Mouse (Mus musculus): ENCODE results near the gene Ggnbp2.

Gene Ggnbp2

DNA sequence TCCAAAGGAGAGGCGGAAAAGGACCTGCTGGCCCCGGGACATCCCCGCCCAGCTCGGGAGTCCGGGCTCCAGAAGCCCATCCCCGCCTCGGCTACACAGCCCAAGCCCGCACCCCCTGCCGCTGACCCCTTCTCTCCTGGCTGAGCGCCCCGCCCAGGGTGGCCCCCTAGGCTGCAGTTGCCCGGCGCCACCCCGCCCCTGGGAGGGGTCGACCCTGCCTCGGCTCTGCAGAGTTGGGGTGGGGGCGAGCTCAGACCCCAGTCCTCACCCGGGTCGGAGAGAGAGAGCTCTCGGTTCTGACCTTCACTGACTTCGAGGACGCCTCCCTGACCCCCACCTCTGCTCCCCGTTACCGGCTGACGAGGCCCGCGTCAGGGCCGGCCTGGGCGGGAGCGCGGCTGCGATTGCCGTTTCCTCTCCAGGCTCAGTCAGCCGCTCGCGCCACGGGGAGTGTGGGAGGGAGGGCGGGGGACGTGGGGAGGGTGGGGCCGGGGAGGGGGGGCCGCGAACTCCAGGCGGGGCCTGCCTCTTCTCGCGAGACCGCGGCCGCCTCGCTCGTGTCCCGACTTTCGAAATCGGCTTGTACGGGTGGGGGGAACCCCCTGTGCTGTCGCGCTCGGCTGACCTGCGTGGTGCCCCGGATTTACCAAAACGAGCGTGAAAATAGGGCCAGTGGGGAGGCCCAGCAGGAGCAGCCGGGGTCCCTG lies at the start of gene Ggnbp2:
TSS of gene Ggnbp2 (minus strand) at position 481 of the 707 bp plus-strand sequence.
- DNase-seq = peak; percentile 94

DNA sequence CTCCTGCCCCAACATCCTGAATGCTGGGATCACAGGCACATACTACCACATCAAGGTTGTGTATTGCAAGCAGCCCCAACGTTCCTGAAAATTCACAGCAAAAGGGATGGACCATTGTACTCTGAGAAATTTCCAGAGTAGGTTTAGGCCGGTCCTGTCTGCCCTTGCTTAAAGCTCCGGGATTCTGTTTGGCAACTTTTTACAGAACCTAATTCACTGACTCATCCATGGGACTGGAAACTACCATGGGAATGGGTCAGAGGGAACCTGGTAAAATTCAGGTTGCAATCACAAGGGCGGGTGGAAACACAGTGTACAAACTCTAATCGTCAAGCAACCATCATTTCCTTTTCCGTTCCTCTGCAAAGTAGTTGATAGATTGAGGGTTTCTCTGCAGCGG lies 49.3 kb upstream of the Ggnbp2 start:
- no peak for DNase-seq

DNA sequence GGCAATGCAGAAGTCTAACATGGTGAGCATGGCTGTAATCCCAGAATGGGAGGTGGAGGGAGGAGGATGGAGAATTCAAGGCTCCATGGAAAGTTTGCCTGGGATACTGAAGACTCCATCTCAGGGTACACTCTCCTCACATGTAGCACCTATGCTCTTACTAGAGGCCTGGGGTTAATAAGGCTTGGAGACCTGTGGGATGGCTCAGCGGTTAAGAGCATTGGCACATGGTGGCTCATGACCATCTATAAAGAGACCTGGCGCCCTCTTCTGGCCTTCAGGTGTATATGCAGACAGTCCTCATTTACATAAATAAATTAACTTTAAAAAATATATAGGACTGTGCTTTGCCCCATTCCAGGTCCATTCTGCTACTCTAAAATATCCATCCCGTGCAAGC lies 48.7 kb upstream of the Ggnbp2 start:
- DNase-seq = peak; percentile 43

DNA sequence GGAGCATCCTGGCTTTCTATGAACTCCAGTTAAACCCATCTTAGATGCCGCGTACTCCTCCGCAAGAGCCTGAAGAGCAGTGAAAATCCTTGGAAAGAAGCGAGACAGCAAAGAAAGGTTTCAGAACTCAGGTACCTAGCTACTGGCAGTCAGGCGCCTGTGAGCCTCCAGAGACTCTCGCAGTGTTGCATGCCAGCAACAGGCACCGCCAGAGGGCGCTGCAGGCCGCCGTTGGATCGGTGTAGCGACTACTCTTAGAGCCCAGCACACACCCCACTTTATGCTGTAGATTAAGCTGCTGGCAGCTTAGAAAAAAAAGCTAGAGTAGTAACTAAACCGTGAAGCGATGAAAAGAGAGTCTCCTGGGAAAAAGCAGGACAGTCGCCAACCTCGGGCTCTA lies 47.8 kb upstream of the Ggnbp2 start:
- peak; percentile 76 for DNase-seq

DNA sequence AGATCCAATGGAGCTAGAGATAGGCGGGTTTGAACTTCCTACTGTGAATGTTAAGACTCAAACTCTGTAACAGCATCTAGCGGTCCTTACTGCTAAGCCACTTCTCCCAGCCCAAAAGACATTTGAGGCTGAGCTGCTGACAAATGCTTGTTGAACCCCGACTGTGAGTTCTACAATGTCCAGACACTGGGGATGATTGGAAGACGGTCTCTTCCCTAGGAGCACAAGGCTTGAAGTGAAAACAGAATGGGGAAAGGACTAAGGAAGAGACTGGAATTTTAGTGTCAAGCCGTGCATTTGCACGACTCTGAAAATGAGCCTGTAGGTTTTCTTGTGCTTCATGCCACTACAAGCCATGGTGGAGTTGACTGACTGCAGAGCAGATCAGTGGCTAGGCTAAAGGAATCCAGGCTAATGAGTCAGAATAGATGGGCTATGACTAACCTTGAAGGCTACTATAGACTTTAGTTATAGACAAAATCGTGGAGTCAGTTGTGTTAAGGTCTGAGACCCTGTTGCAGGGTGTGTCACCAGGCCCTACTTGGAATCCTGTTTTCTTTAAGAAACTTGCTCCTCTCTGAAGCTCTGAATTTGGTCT lies 46.2 kb upstream of the Ggnbp2 start:
- DNase-seq = no peak

DNA sequence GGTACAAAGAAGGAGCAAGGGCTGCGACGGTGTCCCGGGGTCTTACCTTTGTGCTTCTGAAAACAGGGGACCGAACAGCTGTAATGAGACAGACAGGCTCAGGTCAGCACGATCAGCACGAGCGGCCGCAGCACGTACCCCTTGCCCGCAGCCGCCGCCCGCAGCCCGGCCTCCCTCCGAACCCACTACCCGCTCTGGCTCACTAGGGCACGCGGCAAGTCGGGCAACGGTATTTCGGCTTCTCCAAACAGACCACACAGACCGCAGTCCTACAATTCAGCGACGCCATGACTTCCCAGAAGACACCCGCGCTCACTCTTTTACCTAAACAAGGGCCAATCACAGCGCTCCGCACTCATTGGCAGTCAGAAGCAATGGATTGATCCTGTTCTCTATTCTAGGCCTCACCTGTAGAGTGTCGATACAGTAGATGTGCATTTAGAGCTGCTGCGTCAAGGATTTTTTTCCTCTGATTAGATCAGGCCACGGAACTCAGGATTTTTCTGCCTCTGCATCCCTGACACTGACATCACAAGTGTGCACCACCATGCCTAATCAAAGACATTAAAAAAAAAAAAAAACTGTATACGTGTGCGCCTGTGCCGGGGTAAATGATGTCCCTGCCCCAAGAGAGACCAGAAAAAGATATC lies 45.6 kb upstream of the Ggnbp2 start, which contains the start of gene Znhit3:
TSS of gene Znhit3 (minus strand) at position 314 of the 650 bp plus-strand sequence.
- DNase-seq = peak; percentile 81

DNA sequence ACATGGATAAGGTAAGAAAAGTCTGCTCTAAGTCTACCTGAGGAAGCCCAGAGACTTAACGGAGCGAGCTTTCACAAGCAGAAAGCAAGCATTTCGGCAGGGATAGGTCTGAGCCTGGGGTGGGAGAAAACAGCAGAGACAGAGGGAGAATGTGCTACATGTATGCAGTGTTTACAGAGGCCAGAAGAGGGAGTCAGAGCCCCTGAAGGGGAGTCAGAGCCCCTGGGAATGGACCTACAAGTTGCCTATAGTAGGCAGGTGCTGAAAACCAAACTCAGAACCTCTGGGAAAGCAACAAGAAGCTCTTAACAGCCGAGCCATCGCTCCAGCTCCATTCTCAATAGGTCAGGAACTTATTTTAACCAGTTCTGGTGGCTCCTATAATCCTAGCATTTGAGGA lies 44.1 kb upstream of the Ggnbp2 start:
- DNase-seq = no peak

DNA sequence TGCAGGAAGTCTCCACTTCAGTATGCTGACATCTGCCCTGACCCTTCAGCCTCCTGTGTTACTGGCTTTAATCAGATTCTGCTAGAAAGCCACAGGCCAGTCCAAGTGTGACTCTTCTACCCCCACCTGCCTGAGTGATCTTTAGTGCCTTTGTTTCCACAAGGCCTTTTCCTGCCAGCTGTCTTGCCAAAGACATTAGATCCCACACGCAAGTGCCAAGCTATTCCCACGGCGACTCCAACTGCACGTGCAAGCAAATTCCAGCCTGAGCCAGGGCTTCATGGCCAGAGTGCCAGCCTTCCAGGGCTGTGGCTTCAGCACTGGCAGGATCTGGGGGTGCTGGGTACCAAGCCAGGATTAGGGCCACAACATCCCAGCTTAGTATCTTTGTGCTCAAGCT lies 39.8 kb upstream of the Ggnbp2 start:
- no peak for DNase-seq

DNA sequence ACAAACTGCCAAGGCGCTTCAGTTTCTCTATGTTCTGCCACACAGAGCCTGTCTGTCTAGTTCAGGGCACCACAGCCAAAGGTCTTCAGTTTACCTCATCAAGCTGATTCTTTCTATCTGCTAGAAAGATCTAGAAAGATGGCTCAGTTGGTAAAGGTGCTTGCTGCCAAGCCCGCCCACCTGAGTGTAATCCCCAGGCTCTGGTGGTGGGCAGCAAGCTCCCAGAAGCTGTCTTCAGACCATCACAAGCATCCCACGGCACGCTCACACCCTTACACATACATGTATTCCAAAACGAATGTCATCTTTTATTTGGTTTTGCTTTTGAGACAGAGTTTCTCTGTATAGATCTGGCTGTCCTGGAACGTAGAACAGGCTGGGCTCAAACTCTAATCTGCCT lies 37.9 kb upstream of the Ggnbp2 start:
- DNase-seq = no peak

DNA sequence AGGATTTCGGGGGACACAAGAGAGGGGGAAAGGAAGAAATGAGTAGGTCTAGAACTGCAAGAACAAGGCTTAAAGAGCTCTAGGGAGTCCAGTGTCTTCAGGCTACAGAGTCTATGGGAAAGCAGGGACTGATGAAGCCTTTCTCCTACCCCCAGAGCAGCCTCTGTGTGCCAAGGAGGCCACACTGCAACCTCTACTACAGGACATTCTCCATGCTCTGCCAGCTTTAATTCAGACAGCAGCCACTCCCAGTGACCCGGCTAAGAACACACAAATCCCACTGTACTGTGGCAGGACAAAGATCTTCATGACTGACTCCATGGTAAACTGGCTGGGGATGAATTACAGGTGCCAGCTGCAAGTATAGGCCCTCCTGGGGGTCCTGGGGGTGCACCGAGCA lies 36.5 kb upstream of the Ggnbp2 start:
- DNase-seq = no peak

DNA sequence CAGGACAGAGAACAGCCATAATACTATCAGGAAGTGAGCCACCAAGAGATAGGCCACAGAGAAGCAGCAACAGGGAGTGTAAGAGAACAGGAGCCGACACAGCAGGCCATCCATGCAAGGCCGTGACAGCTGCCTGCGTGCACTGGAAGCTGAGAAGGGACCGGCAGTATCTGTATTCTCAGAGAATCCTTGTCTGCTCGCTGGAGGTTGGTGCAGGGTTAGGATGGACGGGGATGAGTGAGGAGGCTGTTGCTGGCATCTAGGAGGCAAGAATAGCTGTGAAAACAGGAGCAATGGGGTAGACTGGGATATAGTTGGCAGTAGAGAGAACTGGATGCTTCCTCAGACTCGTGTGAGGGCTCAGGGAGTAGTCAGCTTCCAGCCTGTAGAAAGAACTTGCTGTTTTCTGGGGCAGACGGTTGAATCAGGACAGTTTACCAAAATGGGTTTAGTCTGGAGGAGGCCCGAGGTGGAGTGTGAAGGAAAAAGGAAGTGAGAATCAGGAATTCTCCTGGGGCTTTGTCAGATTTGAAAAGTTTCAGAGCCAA lies 34.1 kb upstream of the Ggnbp2 start:
- no peak for DNase-seq

DNA sequence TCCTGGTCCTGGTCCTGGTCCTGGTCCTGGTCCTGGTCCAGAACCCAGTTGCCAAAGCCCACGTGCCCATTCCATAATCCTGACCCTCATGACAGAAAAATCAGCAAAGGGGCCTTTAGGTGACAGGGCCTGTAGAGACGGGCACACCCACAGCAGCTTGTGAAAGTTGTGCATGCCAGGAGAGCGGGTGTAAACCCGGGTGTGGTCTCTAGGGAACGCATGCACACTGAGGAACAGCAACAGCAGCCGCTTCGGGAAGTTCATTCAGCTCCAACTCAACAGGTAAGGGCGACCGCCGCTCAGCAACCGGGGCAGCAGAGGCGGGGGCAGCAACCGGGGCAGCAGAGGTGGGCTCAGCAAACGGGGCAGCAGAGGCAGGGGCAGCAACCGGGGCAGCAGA lies 22.5 kb upstream of the Ggnbp2 start:
- no peak for DNase-seq

DNA sequence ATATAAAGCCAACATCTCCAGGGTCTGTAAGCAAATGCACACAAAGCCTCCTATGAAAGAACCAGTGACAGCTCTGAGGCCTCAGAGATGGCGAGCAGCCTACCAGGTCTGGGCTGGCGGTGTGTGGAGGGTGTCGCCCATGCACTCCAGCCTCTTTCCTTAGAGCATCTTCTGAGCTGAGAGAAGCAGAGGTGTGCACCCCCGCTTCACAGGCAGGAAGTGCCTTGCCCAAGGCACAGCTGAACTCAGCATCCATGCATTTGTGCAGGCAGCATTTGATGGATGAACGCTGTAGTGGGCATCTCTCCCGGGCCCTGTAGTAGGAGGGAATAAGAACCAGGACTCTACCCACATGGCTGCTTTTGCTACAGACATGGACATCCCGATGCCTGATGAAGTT lies 21.1 kb upstream of the Ggnbp2 start:
- DNase-seq = no peak

DNA sequence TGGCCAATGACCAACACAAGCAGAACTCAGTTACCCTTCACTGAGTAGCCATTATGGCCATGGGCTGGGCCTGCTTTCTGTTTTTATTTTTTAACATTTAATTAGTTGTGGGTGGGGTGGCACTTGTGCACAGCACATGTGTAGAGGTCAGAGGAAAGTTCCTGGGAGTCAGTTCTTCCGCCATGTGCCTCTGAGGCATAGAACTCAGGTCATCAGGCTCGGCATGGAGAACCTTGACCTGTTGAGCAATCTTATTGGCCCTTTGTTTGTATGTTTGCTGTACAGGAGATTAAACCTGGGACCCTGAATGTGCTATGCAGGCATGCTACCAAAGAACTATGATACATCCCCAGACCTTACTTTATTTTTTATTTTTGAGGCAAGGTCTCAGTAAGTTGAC lies 18.9 kb upstream of the Ggnbp2 start:
- DNase-seq = no peak

DNA sequence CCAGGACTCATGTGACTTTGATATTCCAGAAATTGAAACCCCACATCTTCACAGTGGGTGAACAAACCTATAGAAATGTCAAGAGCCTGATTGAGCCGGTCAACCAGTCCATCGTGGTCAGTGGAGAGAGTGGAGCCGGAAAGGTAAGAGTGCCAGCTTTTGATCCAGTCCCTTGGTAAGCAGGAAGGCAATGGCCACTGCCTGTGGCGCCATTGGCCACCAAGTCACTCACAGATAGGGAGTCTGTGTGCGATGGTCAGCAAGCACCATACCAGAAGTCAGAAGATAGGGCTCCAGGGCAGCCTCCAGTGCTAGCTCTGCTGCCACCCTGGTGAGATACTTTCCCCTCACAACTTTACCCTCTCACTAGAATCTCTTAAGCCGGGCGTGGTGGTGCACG lies 17.4 kb upstream of the Ggnbp2 start:
- no peak for DNase-seq

DNA sequence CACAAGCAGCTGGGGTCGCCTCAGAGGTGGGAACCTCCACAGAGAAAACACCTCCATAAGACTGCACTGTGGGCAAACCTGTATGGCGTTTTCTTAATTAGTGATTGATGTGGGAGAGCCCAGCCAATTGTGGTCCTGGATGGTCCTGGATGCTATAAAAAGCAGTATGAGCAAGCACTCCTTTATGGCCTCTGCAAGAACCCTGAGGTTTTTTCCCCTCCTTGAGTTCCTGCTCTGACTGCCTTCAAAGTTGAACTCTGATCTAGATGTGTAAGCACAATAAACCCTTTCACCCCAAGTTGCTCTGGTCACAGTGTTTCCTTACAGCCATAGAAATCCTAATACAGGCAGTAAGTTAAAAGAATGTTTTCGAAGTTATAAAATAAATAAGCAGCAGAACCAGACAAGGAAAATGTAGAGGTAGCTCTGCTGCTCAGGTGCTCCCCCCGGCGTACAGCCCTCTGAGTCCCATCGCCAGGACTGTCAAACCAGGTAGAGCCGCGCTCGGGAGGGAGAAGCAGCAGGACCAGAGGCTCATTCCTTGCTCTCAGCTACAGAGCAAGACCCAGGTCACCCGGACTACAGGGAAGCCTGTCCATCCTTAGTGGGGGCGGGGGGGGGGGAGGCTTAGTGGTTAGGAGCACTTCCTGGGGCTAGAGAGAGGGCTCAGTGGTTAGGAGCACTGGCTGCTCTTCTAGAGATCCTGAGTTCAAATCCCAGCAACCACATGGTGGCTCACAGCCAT lies 16.3 kb upstream of the Ggnbp2 start:
- DNase-seq = no peak

DNA sequence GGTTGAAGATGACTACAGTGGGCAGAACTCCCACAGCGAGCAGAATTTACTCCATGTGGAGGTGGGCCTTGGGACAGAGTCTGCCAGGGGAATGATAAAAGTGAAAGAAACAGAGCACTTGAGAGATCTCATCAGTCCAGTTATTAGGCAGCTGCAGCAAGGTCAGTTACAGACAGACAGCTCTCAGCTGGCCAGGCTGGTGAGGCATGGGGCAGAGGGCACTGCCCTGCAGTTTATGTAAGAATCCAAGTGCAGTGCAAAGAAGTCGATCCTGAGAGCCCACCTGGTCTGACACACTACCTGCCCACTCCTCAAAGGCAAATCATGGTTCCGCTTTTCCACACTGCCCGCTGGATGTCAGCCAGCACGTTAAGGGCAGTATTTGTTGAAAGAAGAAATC lies 15.6 kb upstream of the Ggnbp2 start:
- no peak for DNase-seq

DNA sequence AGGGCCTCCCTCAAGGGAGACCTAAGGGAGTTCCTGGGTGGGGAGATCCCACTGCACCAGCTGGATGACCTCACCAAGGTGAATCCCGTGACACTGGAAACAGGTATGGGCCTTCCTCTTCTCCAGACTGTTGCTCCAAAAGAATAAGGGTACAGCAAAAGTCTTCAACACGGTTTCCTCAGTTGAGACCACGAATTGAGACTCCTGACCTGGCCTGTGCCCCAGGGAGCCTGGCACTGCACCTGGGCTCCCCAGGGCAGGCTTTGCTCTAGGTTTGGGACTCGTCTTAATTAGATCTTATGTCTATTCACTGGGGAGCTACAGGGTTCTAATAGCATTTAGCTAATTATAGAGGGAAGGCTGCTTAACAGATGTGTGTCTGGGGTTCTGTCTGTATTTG lies 14.6 kb upstream of the Ggnbp2 start:
- no peak for DNase-seq

DNA sequence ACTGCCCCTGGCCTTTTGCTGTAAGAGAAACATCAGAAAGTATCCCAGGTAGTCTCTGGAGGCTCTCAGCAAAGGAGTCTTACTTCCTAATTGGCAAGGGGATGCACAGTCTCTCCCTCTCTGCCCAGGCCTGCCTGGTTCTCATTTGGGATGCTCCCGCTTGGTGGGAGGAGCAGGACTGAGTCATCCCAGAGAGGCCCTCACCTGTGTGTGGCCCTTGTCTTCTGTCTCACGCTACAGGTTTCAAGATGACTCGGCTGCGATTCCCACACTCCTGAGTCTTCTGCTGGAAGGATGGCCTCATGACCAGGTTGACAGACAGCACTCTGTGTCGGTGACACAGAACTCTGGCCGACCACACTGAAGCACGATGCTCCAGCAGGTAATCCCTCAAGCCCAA lies 11.7 kb upstream of the Ggnbp2 start:
- no peak for DNase-seq

DNA sequence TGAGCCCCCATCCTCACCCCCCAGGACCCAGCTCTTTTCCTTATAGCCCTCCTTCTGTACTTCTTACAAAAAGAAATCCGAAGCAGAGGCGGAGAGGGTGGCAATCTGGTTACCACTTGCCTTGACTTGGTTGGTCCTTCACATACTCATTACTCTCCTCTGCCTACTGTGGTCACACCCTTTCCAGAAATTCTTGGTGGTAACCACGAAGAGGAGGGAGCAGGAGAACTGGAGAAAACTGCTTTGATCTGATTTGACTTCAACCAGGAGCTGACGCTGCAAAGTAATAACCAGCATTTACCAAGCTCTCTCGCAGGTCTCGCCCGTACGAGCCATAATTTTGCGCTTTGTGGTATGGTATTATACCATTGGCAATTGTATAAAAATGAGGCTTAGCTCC lies 10.4 kb upstream of the Ggnbp2 start:
- no peak for DNase-seq

DNA sequence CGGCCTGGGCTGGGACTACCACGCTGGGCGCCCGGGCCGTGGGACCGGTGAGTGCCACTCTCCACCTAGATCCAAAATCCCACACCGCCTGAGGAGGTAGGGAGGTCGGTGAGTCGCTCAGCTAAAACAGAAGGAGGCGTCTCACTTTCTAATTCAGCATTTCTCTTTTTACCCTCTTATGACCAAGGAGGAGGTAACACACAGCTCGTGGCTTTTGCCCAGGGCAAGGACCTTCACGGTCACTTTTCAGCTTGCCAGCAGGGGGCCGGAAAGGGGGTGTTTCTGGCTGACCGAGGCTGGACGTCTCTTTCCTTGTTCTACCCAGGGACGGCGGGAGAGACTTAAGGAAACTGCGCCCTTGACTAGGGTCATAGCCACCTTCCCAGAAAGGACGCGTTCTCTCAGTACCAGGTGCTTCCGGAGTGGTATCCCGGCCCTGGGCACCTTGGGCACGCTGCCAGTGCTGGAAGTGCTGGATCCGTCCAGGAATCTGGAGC lies 9.9 kb upstream of the Ggnbp2 start:
- no peak for DNase-seq

DNA sequence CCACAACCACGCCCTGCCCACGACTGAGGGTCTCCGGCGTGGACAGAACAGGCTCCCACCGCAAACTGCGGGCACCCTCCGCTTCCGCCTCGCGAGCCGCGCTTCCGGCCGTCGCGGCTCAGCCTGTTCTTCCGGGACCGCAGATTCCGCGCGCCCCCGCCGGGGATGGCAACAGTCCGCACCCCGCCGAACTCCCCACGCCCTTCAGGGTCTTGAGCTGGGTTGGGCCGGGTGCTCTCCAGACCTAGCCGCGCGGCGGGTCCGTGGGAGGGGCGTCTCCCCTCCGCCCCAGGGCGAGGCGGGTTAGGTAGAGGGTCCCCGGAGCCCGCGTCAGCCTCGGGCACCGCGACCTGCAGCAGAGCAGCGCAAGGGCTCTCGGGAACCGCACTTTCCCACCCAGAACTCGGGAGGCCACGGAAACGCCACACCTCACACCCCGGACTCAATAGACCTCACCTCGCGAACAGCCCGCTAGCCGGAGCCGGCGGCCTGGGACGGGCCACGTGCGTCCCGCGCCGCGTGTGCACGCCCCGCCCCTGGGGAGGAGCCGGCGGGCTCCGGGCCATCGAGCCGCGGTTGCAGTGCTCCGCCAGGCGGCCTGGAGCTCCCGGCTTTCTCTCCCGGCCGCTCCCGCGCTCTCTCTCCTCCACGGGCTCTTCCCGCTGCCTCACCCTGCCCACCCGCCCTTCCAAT lies 9.3 kb upstream of the Ggnbp2 start, which contains the start of the genes Myo19 and Pigw:
TSS of gene Myo19 (plus strand) at position 377 of the 693 bp plus-strand sequence.
TSS of gene Pigw (minus strand) at position 514 of the 693 bp plus-strand sequence.
- peak; percentile 82 for DNase-seq
